ENCODE assay signal across 28 mouse cellular contexts in genomic region chr14:55649884-55650283, GRCm38 (mm10). TPM values are rescaled to one million over a fixed set of nuclear protein-coding genes. Genes with fewer than 3 reads are reported as not detected.
"Had no signal": no experiment of that assay in that cellular context is flagged by ENCODE, and none has a peak within 500 bp of the region (broad histone marks: within the 10 kb centered on the region; RNA-seq: fewer than 3 reads in every experiment).

TSS of gene Tssk4 (plus strand) at chr14:55650184.

- H3K27ac ChIP-seq: left cerebral cortex, adult 2 months; limb, embryonic 10.5 days; limb, embryonic 12.5 days; limb, embryonic 13.5 days; limb, embryonic 15.5 days; liver, embryonic 12.5 days; liver, embryonic 13.5 days; liver, embryonic 14.5 days; liver, embryonic 15.5 days; lung, embryonic 15.5 days; macrophage; midbrain, embryonic 10.5 days; midbrain, embryonic 12.5 days; midbrain, embryonic 13.5 days; midbrain, embryonic 15.5 days had no signal

- DNase-seq: left cerebral cortex, postnatal 4 days; liver; liver, embryonic 13.5 days; liver, postnatal 0 days; lung, adult 18-20 months; lung, adult 2 months; lung, embryonic 14.5 days; lung, postnatal 10 days; lung, postnatal 14 days; lung, postnatal 36 days; lung, postnatal 4 days; midbrain, embryonic 14.5 days had no signal

- H3K36me3 ChIP-seq: midbrain, embryonic 15.5 days had no signal

- H3K4me3 ChIP-seq: left cerebral cortex, adult 2 months; limb, embryonic 10.5 days; limb, embryonic 12.5 days; limb, embryonic 13.5 days; limb, embryonic 15.5 days; liver, embryonic 12.5 days; liver, embryonic 13.5 days; liver, embryonic 15.5 days; lung, embryonic 15.5 days; megakaryocyte, embryonic 14.5 days; midbrain, embryonic 10.5 days; midbrain, embryonic 12.5 days; midbrain, embryonic 13.5 days; midbrain, embryonic 15.5 days; myocyte had no signal

- H3K27me3 ChIP-seq: limb, embryonic 12.5 days; limb, embryonic 13.5 days; limb, embryonic 15.5 days; liver, embryonic 12.5 days; liver, embryonic 13.5 days; liver, embryonic 15.5 days; lung, embryonic 15.5 days; midbrain, embryonic 12.5 days; midbrain, embryonic 13.5 days; midbrain, embryonic 15.5 days had no signal

RNA-seq across cellular contexts. Expression of gene Tssk4, which starts in this region (rescaled TPM):
- polyA plus RNA-seq: macrophage had no signal
